Mouse (Mus musculus) embryo, embryonic 10 days (tissue): ENCODE measurements at regions not wholly inside any gene's neighbourhood (a gene's known extent, or its start where the extent isn't known, plus 50 kb on each side); places are given as distances from the start of the nearest gene placed in this dataset.

Experiments
- DNase-seq: peaks from one replicate; pipeline ENCODE4 v3.0.0-alpha.2; 2015; ENCODE audit warnings: low spot score

DNA sequence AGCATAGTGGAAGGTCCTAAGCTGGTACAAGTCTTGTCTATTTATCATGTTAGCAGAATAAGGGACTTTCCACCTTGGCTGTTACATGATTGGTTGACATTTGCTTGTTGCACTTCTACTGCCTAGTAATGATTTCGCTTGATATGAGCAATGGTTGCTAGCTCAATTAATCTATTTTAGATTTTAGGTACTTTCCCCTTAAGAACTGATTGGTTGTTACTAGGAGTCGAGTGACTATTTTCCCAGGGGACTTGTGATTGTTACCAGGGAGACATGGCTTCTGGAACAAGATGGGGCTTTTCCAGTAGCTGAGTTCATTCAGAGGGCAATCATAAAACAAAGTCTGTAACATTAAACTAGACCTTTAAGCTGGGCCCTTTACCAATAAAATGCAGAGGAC lies 100.9 kb downstream of the Nup35 start:
- DNase-seq: no peak

GRCm38 (mm10) chr2:80724085-80724484 lies 107.0 kb downstream of the Nup35 start:
- DNase-seq: no peak

- DNase-seq: no peak
Measured at GRCm38 (mm10) chr2:80731324-80731723, 114.3 kb downstream of the Nup35 start.

DNA sequence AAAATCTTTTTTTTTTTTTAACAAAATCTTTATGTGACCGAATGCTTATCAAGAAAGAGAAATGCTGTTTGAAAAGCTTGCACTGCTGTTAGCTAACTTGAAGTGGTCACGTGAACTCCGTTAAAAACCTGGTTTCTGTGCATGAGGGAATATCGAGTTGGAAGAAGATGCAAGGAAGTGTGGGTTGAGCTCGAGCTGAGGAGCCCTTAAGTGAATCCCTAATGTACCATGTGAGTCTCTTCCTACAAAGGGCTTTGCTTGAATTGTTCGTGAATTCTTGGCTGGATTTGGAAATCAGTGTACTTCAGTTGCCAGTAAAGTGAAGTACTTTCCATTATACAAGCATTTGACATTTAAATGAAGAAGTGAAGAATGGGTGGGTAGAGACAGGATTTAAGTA lies 129.7 kb downstream of the Nup35 start:
- DNase-seq: no peak

- DNase-seq: peak; percentile 68
Measured at GRCm38 (mm10) chr2:80762013-80762612, 145.1 kb downstream of the Nup35 start.

- DNase-seq: peak; percentile 9
Measured at GRCm38 (mm10) chr2:80771176-80771575, 154.1 kb downstream of the Nup35 start.

DNA sequence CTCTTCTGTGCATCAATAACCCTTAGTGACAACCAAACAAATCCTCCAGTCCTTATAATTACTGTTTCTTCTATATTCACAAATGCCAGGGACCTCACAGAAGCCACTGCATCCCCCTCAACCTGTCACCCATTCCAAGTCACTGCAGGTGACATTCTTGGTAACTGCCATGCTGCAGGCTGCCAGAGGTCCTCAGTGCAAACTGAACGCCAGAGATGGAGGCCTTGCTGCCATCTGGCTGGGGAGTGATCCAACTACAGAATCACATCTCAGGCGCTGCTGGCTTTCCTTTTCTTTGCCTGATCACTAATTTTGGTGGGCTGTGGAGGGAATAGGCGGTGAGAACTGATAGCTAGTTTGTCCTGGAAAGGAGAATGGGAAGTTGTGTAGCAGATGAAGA lies 155.4 kb downstream of the Nup35 start:
- no peak for DNase-seq

GRCm38 (mm10) chr2:80786370-80786769 lies 169.3 kb downstream of the Nup35 start:
- no peak for DNase-seq

GRCm38 (mm10) chr2:80793345-80794147 lies 176.5 kb downstream of the Nup35 start:
- DNase-seq: no peak

- DNase-seq: no peak
Measured at GRCm38 (mm10) chr2:80794148-80794507, 177.1 kb downstream of the Nup35 start.

GRCm38 (mm10) chr2:80819268-80819667 lies 202.2 kb downstream of the Nup35 start:
- no peak for DNase-seq

GRCm38 (mm10) chr2:80851056-80851455 lies 234.0 kb downstream of the Nup35 start:
- peak; percentile 4 for DNase-seq

- DNase-seq: no peak
Measured at GRCm38 (mm10) chr2:80855214-80855613, 238.2 kb downstream of the Nup35 start.

DNA sequence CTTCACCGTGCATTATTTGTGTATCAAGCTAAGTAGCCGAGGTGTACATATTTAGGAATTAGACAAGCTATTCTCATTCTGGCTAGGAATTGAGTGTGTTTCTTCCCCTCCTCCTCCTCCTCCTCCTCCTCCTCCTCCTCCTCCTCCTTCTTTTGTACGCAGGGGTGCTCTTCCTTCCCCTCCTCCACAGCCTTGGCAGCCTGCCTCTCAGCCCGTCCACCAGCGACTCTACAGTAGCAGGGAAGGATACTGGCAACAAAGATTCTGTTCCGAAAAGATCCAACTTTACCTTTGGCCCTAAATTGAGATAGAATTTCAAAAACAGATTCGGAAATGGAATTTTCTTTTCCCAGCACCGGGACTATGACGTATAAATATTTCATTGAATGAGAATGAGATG lies 253.0 kb downstream of the Nup35 start:
- no peak for DNase-seq

GRCm38 (mm10) chr2:80870458-80870857 lies 253.4 kb downstream of the Nup35 start:
- DNase-seq: no peak

DNA sequence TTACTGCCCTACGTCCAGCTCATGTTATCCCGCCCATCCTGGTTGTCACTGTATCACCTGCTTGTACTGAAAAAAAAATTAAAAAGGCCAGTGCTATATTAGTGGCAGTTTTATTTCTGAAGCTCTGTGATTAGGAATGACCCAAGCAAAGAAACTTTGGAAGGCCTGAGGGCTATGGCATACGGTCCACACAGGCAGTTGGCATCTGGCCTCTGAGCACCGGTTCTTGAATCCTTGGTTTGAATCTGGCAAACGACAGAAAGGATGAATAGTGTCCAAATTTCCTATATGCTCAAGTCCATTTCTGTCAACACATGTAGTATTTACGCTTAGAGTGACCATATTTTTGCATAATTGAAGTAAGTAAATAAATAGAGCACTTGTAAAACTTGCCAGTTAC lies 254.3 kb downstream of the Nup35 start:
- DNase-seq: no peak

DNA sequence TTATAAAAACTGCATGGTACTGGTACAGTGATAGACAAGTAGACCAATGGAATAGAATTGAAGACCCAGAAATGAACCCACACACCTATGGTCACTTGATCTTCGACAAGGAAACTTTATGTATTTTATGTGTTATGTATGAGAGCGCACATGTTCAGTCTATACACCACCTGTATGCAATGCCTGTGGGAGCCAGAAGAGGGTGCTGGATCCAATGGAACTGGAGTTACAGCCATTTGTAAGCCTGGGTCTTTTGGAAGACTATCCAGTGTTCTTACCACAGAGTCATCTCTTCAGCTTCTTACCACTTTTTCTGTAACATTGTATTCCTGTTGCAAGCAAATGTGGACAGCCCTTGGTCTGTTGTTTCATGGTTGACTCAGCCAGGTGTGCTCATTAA lies 261.4 kb downstream of the Nup35 start:
- DNase-seq: no peak

GRCm38 (mm10) chr2:80884231-80884630 lies 267.2 kb downstream of the Nup35 start:
- no peak for DNase-seq

DNA sequence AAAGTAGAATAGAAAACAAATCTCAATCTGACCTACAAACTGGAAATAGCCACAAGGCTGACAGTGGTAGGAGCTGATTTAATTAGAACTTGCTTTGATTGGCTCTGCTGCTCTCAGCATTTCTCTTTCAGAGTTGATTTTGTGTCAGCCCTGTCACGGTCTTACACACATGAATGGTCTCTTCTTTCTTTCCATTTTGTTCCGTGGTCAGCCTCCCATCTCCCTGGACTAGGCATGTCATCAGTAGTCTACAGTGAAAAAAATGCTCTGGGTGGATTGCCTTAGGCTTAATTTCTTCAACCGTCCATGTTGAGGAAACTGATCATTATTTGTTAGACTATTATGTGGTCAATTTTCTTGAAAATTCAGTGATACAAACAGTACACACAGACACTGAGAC lies 285.0 kb downstream of the Nup35 start:
- no peak for DNase-seq

GRCm38 (mm10) chr2:80913478-80913877 lies 296.4 kb downstream of the Nup35 start:
- DNase-seq: no peak

DNA sequence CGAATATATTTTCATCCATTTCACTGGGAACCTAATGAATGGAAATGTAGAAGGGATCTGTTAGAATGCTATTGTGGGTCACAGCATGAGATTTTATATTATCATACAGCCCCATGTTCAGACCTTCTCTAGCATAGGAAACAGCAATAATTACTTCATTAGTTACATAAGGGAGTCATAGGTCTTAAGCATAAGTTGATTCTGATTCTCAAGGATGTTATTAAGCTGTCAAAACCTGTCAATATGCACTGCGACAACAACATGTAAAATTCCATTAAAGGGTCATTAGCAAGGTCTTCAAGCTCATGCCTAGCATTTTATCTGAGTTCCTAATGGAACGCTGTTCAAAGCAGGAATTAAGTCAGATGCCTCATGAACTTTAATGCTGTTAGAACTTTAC lies 328.5 kb downstream of the Nup35 start:
- DNase-seq: no peak

DNA sequence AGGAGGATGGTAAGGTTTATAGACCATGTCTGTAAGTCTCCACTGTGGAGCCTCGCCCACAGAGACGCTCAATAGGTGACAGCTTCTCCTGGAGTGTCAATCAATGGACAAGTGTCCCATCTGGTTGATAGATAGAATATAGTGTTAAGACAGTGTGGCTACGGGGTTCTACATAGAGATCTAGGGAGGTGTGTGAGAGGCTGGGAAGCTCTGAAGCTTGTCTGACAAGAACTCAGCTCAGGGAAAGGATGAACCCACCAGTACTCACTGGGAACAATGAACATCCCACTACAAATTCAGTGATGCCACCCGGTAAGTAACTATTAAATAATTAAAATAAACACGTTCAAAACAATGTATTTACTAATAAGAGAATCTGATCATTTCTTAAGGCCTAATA lies 349.7 kb downstream of the Nup35 start:
- no peak for DNase-seq

DNA sequence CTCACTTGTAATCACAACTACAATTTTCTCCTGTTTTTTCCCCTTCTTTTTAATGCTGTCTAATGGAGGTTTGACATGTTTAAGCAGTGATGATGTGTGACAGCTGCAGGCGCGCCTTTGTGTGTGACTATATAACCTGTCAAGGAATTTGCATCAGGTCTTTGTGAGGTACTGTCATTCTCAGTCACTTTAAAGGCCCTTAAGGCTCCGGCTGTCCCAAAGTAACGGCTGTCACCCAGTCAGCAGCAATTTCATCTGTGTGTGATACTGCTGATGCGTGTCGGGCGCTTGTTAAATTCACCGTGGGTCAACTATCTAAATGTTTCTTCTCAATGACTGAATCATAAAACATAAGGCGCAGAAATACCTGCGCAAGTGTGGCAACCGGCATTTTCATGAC lies 350.2 kb downstream of the Nup35 start:
- DNase-seq: no peak

- no peak for DNase-seq
Measured at GRCm38 (mm10) chr2:80969354-80969753, 352.3 kb downstream of the Nup35 start.
